Mouse (Mus musculus): ENCODE data around the gene Pkp4. TPM values are rescaled to one million over a fixed set of nuclear protein-coding genes. Genes with fewer than 3 reads are reported as not detected.
"Not testable (repeated sequence)": the region's sequence is repeated elsewhere in the genome, so short reads cannot be mapped to it uniquely, and the experiment has no call there.

Pkp4 gene
- total RNA-seq, 2 experiments from 2014 or later, result 160 to 162 TPM

GRCm38 (mm10) chr2:59355531-59356289 is 195.1 kb downstream of the Pkp4 start:
- intact Hi-C loops (cut with DNase I), result loop anchor here (5.0 kb wide), 1 partner anchor 67 kb away; no protein-coding TSS in a partner anchor
- DNase-seq, result no peak

DNA sequence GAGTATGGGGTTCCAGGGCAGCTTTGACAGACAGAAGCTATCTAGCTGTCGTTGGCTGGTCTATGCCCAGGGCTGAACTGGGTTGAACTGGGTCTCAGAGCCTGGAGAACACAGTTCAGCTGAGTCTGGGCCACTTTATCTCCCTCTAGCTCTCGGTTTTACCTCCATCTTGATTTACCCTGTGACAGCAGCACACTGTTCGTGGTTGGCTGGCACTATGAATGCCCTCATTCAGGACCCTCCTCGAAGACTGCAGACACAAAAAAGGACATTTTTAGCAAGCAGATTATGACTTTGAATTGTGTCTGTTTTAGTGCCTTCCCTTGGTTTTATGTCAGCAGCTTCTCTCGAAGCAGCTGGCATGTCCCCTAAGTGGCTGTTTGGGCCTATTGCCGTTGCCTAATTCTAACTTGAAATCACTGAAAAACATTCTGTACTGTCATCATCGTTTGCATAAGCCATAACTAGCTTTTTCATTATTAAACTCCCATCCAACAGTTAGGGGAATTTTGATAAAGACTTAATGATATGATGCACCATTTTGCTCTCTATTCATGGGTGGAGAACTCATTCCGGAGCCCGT is 199.2 kb downstream of the Pkp4 start:
- no peak for DNase-seq
- intact Hi-C loops (cut with DNase I), result loop anchor here (5.0 kb wide), 1 partner anchor 62 kb away; no protein-coding TSS in a partner anchor

GRCm38 (mm10) chr2:59361350-59361780 is 200.7 kb downstream of the Pkp4 start:
- DNase-seq, result no peak
- intact Hi-C loops (cut with DNase I), result no loop called here

- DNase-seq, result no peak
These were observed 203.6 kb downstream of the Pkp4 start for GRCm38 (mm10) chr2:59364156-59364842.

GRCm38 (mm10) chr2:59367191-59367590 is 206.5 kb downstream of the Pkp4 start:
- intact Hi-C loops (cut with DNase I), result no loop called here
- DNase-seq, result no peak

More at GRCm38 (mm10) chr2:59364156-59364842, 203.6 kb downstream of the Pkp4 start:
- intact Hi-C loops (cut with DNase I), result no loop called here

DNA sequence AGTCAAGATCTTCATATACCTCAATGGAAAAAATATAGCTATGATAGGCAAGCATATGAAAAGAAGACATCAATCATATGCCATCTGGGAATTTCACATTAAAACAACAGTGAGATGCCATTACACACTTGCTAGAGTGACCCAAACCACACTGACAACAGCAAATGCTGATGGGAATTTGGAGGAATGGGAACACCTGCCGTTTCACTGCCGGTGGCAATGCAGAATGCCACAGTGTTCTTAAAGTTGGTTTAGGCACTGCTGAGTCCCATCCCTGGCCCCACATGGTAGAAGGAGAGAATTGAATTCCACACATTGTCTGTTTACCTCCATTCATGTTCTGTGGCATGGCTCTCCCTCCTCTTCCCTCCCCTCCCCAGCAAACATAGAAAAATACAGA is 212.5 kb downstream of the Pkp4 start:
- DNase-seq, result no peak
- intact Hi-C loops (cut with DNase I), result no loop called here

- intact Hi-C loops (cut with DNase I), result no loop called here
- no peak for DNase-seq
These were observed 217.4 kb downstream of the Pkp4 start for GRCm38 (mm10) chr2:59378096-59378495.

DNA sequence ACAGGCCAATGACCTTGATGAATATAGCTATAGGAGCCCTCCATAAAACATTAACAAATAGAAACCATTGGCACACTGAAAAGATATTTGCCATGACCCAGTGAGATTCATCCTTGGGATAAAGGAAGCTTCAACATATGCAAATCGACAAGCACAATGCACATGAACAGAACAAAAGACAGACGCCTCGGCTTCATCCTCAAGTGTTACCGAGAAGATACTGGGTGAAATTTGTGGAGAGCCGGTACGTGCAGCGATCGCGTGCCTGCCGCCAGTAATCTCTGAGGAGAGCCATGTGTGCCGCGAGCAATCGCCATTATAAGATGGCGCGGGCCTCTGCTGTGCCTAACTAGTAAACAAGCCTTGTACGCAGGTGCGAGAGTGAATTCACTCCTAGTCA is 218.2 kb downstream of the Pkp4 start:
- DNase-seq; intact Hi-C loops (cut with DNase I): not testable (repeated sequence)

GRCm38 (mm10) chr2:59383231-59383630 is 222.6 kb downstream of the Pkp4 start:
- no peak for DNase-seq
- intact Hi-C loops (cut with DNase I), result no loop called here

DNA sequence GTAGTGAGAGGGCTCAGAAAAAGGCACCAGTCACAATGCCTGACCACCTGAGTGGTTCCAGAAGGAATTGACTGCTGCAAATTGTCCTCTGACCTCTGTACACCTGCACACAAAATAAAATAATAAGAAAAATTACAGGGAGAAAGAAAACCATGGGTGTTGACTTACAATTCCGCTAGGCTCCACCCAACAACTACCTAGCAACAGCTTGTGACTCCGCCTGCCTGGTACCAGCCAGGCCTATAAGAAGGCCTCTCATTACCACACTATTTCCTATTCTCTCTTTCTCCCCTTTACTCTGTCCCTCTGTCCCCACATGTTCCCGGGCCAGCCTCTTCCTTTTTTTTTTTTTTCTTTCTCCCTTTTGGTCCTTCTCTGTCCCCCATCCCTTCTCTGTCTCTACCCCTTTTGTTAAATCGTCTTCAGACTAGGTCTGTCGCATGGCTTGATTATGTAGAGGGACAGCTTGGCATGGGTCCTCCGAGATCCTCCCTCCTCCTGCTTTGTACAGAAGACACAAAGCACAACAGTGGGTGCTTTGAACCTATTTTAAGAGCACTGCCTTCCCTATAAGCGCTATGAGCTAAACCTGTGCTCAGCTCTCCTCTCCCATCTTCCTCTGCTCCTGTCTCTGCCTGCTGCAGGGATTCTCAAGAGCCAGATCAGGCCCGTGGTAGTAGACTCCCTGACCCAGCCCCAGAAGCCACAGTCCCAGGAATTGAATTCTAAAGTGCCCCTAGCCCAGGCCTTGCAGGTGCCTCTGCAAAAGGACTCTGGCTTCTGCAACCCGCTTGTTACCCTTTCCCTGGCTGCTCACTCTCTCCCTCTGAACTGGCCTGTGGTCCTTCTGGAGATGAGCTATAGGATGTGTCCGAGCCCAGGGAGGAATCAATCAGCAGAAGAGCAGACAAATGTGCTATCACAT is 223.5 kb downstream of the Pkp4 start:
- intact Hi-C loops (cut with DNase I), result no loop called here
- DNase-seq, result no peak

DNA sequence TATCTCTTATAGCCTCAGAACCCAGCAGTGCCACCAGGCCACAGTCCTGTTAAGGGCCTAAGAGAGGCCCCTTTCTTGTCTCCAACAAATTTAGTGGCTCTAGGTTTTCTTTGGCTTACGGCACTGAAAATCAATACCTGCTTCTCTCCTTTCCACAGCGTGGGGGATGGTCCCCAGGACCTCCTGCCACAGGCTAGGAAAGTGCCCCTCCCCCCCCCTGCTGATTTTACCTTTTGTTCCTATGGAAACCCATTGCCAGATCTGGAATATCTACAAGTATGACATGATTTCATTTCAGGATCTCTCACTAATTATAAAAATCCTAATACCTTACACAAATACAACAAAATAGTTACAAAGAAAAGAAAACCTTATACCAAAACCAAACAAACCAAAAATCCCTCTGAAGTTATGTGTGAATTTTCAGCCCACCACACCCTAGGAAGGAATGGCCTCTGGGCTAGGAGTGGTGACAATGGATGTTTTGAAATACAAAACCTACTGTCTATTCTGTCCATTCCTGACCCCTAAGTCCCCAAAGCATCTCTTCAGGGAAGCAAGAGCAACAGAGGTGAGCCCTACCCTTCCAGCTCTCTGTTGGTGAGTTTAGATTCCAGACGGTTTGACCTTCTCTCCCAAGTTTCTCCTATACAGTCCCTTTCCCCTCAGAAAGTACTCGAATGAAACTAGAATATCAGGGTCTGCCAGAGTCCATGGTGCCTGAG is 224.7 kb downstream of the Pkp4 start:
- intact Hi-C loops (cut with DNase I), result no loop called here
- no peak for DNase-seq

- intact Hi-C loops (cut with DNase I), result no loop called here
- no peak for DNase-seq
These were observed 229.3 kb downstream of the Pkp4 start for GRCm38 (mm10) chr2:59389971-59390370.

DNA sequence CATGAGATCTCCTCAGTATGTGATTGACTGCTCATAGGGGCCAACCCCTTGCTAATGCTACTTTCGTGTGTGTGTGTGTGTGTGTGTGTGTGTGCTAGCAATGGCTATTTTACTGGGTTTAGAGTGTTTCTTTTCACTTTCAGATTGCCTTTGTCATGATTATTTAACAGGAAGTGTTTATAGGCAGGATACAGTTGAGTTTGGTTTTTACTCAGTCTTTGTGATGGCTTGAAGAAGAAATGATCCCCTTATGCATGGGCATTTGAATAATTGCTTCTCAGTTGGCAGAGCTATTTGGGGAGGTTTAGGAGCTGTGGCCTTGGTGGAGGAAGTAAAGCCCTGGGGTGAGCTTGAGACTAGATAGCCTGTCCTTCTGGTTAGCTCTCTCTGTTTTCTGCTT is 232.5 kb downstream of the Pkp4 start:
- no peak for DNase-seq
- intact Hi-C loops (cut with DNase I), result no loop called here

GRCm38 (mm10) chr2:59394651-59395050 is 234.0 kb downstream of the Pkp4 start:
- no peak for DNase-seq
- intact Hi-C loops (cut with DNase I), result no loop called here

GRCm38 (mm10) chr2:59395160-59395650 is 234.6 kb downstream of the Pkp4 start:
- DNase-seq; intact Hi-C loops (cut with DNase I): not testable (repeated sequence)

DNA sequence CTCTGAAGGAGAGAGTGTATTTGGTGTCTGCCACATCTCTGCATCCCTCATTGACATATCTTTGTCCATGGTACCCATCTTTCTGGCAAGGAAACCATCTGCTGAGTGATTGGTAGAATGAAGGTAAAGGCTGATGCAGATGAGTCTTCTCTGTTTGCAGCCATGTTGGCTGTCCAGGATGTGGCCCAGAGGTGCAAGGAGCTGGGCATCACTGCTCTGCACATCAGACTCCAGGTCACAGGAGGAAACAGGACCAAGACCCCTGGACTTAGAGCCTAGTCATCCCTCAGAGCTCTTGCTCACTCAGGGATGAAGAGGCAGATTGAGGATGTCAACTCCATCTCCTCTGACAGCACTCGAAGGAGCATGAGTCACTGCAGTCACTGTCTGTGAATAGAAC is 235.9 kb downstream of the Pkp4 start:
- intact Hi-C loops (cut with DNase I), result no loop called here
- DNase-seq, result no peak

DNA sequence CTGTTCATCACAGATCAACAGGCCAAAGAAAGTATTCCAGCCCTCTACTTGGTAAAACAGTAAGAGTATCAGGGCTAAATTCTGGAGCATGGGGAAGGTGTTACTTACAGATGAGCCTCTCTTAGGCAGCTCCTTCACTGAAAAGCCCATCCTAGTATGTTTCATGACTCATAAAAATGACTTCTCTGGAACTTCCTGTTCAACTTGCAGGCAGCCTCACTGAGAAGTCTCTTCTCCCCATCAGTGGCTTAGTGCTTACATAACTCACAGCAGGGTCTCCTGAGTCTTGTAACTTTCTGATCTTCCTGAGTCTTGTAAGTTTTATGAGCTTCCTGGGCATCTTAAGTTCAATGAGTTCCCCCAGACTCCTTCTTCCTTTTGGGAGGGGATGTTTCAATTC is 236.9 kb downstream of the Pkp4 start:
- DNase-seq, result no peak
- intact Hi-C loops (cut with DNase I), result no loop called here

GRCm38 (mm10) chr2:59400901-59401378 is 240.3 kb downstream of the Pkp4 start:
- DNase-seq, result peak; percentile 30 to 32
- intact Hi-C loops (cut with DNase I), result no loop called here

GRCm38 (mm10) chr2:59401841-59402461 is 241.3 kb downstream of the Pkp4 start:
- peak; percentile 26 to 59 for DNase-seq
- intact Hi-C loops (cut with DNase I), result no loop called here

Data from heart, postnatal 14 days (tissue).